Mouse (Mus musculus): Measurements from ENCODE around the gene Ceacam1.
"Not testable (repeated sequence)": the region's sequence is repeated elsewhere in the genome, so short reads cannot be mapped to it uniquely, and the experiment has no call there.

Gene Ceacam1

DNA sequence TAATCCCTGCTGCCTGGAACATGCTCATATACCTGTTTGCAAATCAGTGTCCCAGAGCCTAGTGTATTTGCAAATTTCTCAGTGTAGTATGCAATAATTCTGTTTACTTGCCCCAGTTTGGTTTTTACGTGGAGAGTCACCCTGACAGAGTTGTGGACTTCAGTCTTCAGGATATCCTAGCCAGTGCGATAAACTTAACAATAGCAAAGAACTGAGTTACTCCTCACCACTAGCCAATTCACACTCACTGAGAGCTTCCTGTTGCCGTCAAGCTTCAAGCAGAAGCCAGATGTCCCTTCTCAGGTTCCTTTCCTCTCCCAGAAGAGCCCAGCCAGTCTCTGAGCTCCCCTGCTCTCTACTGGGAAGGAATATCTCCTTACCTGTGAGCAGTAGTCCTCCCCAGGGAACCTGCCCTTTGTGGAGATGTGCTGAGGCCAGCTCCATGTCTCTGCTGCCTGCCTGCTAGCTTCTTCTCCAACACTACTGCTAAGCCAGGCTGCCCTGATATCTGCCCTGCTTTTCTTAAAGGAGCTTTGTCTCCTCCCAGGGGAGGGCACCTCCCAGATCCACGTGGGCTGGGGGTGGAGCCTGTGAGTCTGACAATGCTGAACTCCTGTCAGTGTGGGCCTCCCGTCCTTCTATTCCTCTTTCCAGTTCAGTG is at the start of gene Ceacam1:
Ceacam1 (minus strand) TSS at position 513 of the 661 bp plus-strand sequence.
- DNase-seq (ENCODE audit: low spot score): not testable (repeated sequence)

DNA sequence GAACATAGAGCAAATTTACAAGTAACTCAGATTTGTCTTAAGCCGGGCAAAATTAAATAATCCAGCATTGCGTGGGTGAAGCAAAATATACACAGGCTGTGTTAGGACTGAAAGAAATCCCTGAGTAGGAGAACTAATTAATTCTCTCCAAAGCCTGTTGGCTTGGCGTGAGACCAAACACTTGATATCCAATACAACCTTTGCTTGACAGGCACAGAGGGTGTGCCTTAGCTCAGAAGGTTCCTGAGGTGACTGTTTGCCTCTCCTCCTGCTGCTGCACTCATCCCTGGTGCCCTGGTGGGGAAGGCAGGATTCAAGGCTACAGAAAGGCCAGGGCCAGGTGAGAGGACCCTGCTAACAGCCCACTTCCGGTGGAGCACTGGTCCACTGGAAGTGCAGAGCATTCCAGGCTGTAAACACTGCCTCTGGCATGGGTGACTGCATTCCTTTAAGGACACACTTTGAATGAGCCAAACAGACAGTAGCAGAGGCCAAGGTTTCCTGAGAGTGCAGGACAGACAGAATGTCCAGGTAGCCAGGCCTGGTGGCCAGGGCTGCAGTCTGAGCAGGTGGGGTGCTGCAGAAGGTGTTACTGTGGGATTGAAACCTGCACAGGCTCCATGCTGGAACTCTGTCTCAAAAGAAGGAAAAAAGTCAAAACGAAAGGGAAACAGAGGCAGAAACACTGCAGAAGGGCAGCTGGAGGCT is 38.8 kb upstream of the Ceacam1 start:
- DNase-seq (ENCODE audit: low spot score): not testable (repeated sequence)

DNA sequence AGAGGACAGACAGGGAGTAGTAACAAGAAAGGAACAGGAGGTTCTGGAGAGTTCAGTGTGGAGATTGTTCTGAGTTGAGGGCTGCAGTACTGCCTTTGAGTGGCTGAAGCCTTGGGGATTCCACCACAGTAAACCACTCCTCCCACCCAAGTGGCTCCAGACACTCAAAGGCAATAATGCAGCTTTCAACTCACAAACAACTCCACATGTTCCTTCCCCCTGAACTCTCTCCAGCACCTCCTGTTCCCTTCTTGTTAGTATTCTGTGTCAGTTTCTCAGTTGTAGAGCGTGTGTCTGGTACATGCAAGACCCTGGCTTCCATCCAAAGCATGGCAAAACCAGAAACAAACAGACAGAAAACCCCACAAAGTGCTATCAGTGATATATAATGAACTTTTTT is 38.3 kb upstream of the Ceacam1 start:
- not testable (repeated sequence) for DNase-seq (ENCODE audit: low spot score)

DNA sequence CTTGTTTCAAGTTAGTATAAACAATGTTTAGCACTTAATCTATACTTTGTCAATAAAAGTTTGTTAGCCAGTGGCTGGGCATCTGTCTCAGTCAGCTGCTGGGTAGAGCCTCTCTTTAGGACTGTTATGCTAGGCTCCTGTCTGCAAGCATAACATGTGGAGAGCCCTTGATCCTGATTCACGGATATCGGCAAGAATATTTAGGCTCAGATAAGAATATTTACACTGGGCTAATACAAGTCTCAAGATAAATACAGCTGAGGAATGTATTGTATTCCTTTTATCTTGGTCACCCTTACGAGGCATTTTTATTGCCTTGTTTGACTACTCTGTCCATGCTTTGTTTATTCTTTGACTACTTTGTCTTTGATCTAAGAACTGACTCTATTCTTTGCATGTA is 32.5 kb upstream of the Ceacam1 start:
- DNase-seq (ENCODE audit: low spot score): no peak

DNA sequence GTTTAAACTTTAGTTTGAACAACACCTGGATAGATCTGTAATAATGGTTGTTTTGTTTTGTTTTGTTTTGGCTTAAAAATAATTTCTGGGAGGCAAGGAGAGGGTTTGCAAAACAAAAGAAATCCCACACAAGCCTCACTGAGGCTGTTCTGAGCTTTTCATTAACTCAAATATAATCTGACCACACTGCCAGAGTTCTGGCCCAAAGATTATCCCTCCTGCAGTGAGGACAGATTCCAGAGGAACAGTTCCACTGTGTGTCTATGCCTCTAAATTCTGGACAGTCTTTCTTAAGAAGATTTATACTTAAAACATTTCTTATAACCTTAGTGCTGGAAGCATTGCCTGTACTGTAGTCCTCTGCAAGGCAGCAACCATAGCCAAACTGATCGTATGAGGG is 17.2 kb upstream of the Ceacam1 start:
- DNase-seq (ENCODE audit: low spot score): no peak

DNA sequence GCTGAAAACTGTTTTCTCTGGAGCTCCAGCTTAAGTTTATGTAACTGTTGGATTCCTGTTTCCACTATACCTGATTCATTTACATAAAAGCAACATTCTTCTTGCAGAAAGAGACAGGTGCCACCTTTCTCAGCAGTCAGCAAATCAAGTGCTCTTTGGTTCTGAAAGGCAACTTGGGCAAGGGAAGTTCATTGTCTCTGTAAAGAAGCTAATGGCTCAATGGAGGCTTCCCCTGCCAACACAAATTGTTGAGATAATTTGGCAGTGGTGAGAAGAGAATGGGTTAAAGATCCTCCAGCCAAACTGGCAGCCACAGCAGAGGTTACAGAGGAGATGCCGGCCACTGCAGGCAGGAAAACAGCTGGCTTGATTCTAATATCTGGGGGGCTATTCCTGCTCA is 13.3 kb upstream of the Ceacam1 start:
- DNase-seq (ENCODE audit: low spot score): not testable (repeated sequence)

DNA sequence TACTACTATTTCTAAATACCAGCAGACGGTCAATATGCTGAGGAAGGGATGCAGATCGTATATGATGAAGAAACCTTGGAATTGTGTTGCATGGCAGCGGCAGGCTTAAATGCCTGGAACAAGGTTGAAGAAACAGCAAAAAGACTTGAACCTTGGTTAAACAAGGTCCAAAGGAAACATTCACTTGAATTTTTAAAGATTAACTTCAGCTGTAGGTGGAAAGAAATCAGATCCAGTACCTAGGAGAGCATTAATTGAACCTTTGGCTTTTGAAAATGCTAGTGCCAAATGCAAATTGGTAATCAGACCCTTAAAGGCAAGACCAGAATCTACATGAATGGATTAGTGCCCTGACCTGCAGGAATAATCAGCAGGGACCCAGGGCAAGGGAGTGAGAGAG is 12.0 kb upstream of the Ceacam1 start:
- DNase-seq (ENCODE audit: low spot score): not testable (repeated sequence)

DNA sequence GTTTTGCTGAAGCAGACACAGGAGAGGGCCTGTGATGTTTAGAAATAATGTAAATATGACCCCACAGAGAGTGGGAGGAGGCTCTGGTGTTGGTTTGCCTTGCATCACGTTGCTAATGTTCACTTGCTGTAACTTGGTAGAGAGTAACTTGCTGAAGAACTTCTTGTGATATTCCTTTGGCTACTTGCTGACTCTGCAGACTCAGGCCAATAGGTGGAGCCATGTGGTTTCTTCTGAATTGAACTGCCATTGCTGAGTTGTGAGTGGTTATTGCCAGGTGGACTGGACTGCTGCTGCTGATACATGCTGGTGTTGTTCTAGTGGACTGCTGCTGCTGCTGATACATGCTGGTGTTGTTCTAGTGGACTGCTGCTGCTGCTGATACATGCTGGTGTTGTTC is 8.8 kb upstream of the Ceacam1 start:
- DNase-seq (ENCODE audit: low spot score): no peak

DNA sequence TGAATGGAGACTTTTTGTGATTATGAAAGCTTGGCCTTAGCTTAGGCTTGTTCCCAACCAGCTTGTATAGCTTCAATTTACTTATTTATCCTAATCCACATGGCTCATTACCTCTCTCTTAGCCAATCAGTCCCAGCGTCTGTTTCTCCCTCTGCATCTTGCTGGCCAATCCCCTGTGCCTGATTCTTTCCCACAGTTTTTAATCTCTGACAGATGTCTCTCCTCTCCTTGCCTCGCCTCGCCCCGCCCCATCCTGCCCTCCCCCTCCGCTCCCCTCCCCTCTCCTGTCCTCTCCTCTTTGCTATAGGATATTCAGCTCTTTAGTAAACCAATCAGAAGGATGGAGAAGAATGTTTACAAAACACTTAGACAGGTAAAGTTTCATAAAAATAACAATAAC is 7.7 kb upstream of the Ceacam1 start:
- DNase-seq (ENCODE audit: low spot score): no peak

DNA sequence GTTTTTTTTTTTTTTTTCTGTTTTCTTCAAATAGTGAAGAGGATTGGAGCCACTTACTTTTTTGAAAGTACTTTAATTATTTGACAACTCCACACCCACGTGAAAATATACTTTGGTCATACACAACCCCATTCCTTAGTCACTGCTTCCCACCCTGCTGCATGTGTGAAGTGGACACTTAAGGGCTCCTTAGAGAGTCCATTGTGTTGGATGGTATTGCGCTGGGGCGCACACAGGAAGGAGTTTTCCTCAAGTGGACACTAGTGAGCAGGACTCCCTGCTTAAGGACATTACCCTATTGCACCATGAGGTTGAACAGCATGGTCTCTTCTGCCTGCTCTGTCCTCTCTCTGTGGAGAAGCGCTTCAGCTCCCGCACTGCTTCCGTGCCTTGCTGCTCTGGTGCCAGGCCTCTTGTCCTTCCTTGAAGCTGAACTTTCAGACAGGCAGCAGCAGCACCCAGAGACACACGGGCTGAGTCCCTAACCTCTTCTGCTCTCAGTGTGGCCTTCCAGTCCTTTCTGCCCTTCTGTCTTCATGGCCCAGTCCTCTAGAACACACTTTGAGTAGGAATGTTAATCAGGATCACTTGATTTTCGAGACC is 5.8 kb upstream of the Ceacam1 start:
- no peak for DNase-seq (ENCODE audit: low spot score)

DNA sequence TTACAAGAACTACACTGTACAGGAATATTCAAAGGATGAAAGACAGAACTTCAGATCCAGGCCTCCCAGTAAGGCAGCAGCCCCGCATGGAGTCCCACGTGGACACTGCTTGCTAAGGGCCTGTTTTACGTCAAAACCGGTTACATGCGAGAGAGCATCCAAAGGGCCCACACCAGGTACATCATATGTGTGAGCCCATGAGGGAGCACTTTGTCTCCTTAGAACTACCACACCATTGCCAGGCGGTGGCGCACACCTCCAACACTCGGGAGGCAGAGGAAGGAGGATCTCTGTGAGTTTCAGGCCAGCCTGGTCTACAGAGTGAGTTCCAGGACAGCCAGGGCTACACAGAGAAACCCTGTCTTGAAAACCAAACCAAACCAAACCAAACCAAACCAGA is 3.4 kb upstream of the Ceacam1 start:
- DNase-seq (ENCODE audit: low spot score): not testable (repeated sequence)

DNA sequence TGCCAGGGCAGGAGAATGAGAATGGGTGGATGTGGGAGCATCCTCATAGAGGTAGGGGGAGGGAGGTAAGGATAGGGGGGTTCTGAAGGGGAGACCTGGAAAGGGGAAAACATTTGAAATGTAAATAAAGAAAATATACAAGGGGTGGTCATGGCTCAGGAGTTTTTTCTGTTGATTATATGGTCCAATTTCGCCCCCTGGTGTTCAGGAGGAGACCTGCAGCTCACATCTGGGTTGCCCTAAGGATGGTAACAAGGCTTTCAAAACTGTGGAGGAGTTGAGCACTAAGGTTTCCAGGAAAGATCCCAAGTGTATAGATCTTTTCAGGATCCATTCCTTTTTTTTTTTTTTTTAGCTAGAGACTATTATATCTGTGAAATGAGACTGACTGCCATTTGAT is 2.0 kb upstream of the Ceacam1 start:
- peak; percentile 12 for DNase-seq (ENCODE audit: low spot score)

DNA sequence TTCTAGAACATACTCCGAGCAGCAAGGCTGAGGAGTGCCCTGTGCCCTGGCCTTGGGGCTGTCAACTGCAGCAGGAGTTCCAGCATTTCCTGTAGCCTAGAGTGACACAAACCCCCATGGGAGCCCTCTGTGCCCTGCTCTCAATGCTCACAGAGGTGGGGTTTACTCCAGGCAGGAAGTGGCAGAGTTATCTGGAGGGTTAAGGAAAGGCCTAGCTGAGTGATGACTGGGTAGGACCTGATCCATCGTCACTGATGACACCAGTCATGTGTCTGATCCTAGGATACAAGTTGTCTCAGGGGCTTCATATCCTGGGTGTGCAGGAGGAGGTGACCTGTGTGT is 320 bp upstream of the Ceacam1 start:
- peak; percentile 5 for DNase-seq (ENCODE audit: low spot score)

DNA sequence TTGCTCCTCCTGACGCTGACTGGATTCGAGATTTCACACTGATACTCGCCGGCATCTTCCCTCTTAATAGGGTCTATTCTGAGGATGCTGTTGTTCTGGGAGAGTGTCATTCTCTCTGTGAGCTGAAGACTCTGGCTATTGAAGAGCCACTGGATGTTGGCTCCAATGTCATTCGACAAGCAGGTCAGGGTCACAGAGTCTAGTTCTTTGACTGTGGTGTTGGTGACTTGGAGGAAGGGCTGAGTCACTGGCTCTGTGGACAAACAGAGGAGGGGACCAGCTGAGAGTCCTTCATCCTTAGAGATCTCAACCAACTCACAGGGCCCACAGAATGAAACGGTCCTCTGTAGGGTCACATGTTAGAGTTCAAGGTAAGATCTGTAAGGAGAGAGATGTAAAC is 5.6 kb downstream of the Ceacam1 start:
- DNase-seq (ENCODE audit: low spot score): not testable (repeated sequence)

DNA sequence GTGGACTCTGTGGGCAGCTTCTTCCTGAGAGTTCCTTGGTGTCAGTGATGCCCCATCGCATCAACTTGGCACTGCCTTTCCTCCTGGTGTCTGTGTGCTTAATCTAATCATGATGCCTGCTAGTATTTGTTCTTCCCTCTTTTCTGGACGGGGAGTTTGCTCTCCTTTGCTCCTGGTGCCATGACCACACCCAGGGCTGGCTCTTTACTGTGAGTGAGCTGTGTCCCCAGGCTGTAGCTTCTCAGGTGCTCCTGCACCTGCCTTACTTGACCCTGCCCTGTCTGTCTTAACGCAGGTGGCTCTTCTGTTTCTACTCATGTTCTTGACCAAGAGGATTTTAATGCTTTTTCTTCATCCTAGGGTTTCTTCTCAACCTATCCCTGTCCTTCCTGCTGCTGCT is 11.8 kb downstream of the Ceacam1 start:
- DNase-seq (ENCODE audit: low spot score): not testable (repeated sequence)

DNA sequence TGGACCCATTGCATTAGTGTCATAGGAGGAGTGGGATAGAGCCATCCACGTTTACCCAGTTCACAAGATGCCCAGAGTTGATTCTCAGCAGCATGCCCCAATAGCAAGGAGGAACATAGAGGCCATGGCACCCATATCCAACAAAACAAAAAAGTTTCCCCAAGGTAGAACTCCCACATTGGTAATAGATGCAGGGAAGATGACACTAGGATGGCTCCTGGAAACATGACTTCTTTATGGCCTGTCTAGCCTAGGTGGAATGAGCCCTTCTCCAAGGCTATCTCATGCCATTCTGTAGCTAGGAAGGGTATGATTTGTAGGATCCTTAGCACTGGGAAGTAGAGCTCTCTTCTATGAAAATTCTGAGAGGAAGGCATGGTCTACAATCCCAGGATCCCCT is 12.4 kb downstream of the Ceacam1 start:
- DNase-seq (ENCODE audit: low spot score): no peak

DNA sequence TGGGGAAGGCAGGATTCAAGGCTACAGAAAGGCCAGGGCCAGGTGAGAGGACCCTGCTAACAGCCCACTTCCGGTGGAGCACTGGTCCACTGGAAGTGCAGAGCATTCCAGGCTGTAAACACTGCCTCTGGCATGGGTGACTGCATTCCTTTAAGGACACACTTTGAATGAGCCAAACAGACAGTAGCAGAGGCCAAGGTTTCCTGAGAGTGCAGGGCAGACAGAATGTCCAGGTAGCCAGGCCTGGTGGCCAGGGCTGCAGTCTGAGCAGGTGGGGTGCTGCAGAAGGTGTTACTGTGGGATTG is 15.4 kb downstream of the Ceacam1 start:
- not testable (repeated sequence) for DNase-seq (ENCODE audit: low spot score)

DNA sequence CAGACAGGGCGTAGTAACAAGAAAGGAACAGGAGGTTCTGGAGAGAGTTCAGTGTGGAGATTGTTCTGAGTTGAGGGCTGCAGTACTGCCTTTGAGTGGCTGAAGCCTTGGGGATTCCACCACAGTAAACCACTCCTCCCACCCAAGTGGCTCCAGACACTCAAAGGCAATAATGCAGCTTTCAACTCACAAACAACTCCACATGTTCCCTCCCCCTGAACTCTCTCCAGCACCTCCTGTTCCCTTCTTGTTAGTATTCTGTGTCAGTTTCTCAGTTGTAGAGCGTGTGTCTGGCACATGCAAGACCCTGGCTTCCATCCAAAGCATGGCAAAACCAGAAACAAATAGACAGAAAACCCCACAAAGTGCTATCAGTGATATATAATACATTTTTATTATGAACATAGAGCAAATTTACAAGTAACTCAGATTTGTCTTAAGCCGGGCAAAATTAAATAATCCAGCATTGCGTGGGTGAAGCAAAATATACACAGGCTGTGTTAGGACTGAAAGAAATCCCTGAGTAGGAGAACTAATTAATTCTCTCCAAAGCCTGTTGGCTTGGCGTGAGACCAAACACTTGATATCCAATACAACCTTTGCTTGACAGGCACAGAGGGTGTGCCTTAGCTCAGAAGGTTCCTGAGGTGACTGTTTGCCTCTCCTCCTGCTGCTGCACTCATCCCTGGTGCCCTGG is 15.9 kb downstream of the Ceacam1 start:
- DNase-seq (ENCODE audit: low spot score): not testable (repeated sequence)

DNA sequence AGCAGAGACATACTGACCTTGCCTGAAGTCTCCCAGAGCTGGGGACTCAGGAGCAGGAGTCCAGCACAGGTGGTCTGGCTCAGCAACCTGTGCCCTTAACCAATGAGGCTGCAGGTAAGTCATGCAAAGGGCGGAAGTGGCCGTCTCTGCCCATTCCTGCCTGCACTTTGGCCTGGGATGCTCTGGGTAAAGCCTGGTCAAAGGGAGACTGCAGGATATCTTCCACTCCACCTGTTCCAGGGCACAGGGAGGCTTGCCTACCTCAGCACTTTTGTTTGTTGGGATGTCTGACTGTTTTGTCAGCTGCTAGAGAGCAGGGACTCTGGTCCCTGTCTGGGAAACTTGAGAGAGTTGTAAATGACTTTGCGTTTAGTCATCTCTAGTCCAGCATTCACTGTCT is 25.3 kb downstream of the Ceacam1 start:
- no peak for DNase-seq (ENCODE audit: low spot score)

DNA sequence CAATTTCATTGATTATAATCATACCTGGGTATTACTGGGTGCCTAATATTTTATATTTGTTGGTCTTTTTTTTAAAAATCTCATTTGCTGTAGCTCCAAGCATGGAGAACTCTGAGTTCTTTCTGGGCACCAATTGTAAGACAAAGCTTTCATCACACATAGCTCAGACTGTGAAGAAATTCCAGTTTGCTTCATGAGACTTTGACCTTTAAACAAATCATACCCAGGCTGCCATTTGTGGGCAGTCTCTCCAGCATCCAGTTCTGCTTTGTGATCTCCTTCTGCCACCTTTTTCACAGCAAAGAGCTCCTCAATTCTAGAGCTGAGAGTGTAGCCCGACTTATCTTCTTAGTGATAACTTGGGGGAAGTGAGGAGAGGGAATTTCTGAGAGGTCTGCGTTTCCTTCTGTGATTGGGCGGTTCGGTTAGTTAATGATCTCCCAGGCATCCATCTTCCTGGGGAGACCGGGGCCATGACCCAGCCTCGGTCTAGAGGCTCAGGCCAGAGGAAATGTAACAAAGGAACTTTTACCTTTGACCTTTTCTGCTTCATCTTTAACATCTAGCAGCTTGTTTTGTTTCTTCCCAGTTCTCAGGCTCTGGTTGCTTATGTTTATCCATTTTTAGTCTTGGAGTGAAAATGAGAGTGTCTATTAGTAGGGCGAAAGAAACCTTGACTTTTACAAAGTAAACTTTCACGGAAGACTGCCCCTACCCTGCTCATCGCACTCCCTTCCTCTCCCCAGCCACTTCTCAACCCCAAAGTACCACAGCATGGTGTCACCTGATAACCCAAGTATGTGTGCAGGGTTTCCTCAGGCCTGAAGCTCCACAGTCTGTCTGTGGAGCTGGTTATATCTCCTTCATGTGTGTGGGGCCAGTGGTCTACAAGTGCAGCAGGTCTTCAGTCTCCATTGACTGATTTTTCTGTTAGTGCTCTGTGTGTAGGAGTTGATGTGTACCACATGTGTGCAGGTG is 27.2 kb downstream of the Ceacam1 start:
- DNase-seq (ENCODE audit: low spot score): no peak

DNA sequence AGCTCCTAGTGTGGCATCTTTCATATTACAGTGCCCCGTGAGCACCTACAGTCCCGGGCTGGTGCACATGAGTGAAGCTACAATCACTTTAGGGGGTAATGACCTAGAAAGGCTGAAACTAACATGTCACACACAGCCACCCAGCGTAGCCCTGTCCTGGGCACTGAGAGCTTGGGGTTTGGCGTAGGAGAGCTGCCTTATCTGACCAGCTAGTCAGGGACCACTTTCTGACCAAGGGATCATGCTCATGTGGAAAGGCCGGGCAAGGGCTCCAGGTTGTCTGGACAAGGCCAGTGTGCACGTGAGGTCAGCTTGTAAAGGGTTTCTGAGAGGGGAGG is 36.6 kb downstream of the Ceacam1 start:
- no peak for DNase-seq (ENCODE audit: low spot score)

Data from spleen, adult 12 weeks (tissue).